Mouse (Mus musculus): Measurements from ENCODE around the gene Gart.

Gart gene

DNA sequence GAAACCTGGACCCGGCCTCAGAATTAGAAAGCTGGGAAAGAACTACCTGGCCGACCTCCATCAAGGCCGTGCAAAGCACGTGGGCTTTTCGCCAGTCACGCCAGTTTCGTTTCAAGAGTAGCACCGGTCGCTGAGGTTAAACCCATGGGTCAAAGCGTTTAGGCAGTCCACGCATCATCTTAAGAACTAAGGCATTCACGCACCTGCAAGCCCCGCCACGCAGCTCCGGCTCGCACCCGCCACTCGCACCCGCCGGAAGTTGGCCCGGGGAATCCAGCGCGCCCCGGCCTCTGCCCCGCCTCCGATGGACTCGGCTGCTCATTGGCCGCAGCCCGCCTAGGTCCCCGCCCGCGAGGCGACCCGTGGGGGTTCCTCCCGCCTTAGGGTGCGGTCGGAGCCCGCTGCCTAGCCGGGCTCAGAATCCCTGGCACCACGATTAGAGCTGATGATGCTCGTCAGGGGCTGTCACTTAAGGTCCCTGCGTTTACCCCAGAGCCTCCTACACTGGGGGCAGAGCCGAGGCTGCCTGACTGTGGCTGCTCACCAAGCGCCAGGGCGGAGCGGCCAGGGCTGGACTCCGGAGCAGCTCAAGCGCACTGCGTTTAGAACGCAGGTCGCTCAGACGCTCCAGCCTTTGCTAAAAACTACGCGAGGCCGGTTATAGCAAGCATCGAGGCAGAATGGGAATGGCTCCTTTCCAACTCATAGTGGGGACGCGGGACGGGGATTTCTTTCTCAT, at the start of gene Gart:
TSS of gene Gart (minus strand) at position 272 of the 739 bp plus-strand sequence.
- peak; percentile 96 for DNase-seq

DNA sequence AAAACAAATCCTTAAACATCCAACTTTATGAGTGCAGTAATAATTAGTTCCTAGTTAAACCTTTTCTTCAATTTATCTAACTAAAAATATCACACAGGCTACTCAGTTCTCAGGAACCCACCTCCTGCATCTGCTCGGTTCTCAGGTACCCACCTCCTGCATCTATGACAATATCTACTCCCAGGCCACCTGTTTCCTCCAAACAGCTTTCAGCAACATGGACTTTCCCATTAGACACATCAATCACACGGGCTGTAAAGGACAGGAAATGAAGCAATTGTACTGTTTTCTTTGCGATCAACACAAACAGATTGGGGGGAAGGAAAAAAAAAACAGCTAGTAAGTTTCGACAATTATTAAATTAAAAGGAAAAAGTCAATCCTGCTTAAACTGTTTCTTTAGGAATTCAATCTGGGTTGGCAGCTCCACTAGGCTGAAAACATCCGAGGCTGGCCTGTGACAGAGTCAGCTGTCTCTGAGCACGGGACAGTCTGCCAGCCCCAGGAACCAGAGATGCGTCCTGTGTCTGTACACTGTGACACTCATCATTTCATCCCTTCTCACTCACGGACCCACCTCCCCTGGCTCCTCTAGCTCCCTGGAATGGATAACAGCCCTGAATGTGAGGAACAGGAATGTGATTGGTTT, 48.5 kb upstream of the Gart start:
- no peak for DNase-seq

DNA sequence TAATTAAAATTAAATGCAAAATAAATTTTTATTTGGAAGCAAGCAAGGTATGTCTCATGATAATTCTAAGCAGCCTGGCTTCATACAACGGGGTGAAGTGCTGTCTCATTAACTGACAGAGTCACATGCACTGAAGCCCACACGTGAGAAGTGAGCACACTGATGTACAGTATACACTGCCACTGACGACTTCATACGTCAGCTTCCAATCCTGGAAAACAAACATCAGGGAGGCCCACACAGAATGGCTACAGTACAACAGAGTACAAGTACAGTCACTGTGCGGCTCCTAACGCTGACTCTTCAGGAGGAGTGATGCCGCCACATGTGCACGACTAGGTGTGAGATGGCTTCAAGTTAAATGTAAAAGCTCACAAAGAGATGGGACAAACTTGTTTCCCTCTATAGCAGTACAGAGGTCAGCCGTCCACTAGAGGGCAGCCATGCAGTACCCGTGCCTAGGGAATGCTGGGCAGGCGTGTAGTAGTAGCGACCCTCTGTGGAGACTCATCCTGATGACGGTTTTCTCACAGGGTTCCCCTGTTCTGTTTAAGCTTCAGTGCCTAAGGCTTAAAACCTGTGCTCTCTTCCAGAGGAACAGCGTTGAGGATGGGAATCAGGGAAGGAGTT, 47.8 kb upstream of the Gart start:
- DNase-seq, result peak; percentile 87

DNA sequence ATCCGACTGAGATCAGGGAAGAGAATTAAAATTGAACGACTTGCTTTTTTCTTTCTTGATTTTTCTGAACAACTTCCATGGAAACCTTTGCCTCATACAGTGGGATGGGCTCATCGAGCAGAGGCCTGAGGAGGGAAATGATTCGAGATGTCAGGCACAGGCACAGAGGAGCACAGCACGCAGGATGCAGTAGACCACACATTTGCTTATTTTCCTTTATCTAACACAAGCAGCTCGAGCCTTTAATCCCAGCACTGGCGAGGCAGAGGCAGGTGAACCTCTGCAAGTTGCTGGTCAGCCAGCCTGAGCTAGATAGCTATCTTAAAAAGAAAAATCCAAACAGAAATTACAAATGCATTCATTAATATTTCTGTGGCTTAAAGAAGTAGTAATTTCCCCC, 43.0 kb upstream of the Gart start:
- no peak for DNase-seq

DNA sequence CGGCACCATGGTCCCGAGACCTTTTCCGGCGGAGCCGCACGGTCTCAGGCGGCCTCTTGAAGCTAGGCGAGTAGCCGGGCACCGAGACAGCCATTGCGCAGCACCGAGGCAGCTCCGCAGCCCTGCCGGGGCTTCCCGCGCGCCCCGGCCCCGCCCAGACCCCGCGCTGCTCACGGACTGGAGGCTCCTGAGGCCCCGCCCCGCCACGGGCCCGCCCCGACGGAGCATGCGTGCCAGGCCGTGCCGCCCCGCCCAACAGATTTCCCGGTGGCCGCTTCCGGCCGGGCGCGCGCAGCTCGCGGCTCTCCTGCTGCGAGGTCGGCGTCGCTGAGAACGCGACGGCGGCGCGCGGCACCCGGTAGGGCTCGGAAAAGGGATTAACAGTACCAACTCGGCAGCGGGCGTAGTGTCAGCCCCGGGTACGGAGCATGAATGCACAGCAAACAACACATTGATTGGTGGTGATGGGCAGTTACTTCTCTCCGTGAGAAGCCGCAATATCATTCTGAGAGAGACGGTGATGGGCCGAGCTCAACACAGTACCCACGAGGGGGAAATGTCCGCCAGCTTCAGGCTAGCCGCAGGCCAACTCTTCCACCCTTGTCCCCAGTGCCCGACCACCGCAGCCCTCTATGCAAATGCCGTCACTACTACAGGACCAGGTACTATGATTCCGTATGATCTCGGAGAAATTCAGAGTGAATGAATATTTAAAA, 42.0 kb upstream of the Gart start, which contains the start of gene Donson:
TSS of gene Donson (minus strand) at position 152 of the 716 bp plus-strand sequence.
- peak; percentile 96 for DNase-seq

DNA sequence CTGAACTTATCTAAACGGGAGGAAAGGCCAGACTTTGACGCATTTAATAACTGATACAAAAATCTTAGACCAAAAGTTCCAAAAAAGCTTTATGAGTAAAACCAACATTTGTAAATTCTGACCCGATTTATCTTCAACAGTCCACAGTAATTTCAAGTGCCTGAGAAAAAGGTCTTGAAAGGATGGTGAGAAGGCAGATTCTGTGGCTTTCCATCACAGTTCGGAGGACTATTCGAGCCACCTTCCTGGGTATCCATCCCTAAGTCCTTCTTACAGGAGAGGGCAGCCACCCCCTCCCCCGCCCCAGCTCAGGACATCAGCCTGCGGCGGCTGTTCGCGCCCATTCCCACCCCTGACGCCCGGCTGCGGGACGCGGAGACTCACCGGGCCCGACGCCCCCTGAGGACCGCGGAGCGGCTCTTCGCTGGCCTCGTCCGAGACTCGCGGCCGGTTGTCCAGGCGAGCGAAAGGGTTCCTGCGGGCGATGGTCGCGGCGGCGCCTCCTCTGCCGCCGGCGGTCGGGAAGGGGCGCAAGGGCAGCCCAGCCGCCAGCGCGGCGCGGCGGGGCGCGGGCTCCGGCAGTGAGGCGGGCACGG, 41.4 kb upstream of the Gart start:
- DNase-seq, result no peak

DNA sequence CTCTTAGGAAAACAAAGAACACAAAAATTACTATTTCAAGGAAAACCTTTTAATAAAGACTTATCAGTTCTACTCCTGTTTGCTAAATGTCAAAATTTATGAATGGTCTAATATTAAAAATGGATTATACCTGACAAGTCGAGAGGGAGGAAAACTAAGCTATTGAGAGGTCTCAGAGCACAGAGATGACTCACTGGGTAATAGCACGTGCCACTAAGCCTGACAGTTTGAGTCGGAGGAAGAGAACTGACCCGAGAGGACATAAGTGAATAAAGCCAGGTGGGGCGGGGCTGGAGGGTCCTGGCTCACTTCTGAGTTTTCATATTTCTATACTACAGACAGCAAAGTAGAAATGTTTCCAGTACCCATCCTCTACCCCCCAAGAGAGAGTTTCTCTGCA, 39.6 kb upstream of the Gart start:
- DNase-seq, result no peak

DNA sequence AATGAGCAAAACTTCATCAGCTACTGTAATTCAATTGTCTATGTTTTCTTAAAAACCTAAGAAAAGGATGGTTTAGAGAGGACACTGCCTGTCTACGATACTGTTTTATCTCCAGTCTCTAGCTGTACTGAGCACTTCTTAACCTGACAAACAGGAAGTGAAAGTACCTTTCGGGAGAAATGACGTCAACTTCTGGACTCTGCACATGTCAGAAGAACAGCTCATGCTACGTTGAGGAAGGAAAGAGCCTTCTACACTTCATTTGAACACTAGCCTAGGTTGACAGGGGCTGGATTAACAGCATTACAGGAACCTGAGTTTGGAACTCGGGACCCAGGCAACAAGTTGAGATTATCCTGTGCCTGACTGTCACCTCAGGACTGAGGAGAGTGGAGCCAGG, 38.8 kb upstream of the Gart start:
- peak; percentile 40 for DNase-seq

DNA sequence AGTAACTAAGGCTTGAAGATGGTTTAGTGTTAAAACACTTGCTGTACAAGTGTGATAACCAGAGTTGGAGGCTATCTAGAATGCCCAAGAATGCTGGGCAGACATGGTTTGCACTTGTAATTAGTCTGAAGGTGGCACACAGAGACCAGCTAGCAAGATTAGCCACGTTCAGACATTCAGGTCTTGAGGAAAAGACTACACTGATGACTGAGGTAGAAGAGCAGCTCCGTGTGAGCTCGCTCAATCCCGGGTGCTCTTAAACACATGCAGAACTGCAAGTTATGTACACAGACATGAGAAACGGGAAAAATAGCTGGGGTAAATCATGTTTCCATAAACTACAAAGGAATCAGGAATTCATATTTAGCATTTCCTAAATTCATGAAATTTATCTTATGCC, 33.9 kb upstream of the Gart start:
- DNase-seq, result no peak

DNA sequence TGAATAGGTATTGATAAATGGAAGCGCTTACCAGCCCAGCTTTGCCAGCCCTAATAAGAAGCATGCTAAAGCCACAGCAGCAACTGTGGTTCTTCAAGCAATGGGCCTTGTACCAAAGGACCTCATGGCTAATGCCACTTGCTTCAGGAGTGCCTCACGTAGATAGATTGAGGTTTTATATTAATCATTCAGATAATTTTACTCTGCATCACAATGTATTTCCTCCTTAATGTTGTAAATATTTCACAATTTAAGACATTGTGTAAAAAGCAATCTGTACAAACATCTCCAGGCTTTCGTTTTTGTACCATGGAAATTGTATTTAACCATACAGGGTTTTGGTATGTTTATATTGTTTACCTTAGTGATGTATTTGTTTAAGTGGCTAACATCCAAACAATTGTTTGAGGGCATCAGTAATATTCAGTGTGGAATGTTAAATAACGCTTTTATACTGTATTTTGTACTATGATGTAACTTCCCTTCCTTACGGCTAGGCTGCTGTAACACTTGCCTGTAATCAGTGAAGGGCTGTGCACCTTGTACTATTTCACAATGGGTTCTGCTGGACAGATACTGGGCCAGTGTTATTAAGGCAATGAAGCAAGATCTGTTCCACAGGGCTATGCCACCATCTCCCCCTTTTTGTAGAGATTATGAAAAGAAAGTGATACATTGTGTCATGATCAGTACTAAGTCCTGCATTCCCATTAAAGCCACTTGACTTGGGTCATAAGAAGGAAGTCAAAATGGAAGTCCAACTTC, 31.6 kb upstream of the Gart start:
- DNase-seq, result peak; percentile 16

DNA sequence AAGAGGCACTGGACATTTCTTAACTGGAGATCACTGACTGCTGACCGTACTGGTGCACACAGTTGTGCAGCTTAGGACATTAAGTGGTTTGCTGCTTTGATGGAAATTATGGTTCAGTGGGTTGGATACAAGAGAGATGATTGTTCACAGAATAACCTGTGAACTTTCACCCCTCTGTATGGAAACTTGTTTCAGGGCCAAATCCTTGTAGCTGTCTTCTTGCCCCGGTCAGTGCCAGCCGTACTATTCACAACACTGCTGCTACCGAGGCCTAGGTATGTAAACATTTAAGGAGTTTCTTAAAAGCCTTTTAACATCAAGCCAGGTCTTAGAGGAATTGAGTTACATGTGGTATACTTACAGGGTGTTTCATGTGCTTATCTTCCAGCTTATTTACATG, 27.7 kb upstream of the Gart start:
- DNase-seq, result no peak

DNA sequence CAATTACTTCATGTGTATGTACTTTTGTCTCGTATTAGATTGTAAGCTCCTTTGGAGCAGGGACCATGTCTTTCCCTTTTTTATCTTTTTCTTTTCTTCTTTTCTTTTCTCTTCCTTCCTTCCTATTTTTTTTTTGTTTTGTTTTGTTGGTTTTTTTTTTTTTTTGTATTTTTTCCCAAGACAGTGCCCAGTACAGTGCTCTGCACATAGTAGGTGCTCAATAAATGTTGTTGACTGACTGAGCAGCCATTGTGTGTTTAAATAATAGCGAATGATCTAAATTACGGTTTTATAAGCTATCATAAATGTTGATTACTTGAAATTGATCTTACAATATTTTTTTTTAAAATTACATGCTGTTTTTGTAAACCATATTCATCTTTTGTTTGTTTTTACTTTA, 17.0 kb upstream of the Gart start:
- no peak for DNase-seq

DNA sequence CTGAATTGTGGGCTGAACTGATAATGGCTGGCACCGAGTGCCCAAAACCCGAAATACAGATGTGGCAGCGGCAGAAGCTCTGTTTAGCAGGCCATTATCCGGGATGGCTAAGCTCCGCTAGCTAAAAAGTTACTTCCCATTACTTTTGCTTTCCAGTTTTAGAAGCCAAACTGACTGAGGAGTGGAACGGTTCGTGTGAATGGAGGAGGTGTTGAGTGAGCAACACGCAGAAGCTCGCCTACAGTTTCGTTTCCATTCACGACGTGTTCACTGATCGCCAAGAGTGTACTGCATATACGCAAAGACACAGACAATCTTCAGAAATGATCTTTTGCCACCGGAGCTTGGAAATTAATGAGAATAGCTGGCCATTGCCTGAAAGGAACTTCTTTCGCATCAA, 15.6 kb upstream of the Gart start:
- DNase-seq, result no peak

DNA sequence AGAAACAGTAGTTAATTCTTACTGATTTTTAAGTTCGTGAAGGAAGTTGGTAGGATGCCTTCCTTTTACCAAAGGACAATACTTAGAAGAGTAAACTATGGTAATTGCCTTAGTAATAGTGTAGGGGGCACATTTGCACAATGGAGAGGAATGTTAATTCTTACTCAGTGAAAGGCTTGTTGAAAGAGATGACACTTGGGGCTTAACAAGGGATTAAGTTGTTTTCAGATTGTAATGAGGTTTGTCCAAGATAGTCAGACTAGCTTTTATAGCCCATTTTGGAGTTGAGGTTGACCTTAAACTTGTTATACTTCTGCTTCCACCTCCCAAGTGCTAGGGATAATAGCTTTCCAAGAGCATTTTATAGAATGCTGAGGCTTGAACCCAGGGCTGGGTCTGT, 14.6 kb upstream of the Gart start:
- no peak for DNase-seq

DNA sequence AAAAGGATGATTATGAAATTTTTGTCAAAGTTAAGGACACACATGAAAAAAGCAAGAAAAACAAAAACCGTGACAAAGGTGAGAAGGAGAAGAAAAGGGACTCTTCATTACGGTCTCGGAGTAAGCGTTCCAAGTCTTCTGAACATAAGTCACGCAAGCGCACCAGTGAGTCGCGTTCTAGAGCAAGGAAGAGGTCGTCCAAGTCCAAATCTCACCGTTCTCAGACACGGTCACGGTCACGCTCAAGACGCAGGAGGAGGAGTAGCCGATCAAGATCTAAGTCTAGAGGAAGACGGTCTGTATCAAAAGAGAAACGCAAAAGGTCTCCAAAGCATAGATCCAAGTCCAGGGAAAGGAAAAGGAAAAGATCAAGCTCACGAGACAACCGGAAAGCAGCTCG, 13.0 kb upstream of the Gart start:
- no peak for DNase-seq

DNA sequence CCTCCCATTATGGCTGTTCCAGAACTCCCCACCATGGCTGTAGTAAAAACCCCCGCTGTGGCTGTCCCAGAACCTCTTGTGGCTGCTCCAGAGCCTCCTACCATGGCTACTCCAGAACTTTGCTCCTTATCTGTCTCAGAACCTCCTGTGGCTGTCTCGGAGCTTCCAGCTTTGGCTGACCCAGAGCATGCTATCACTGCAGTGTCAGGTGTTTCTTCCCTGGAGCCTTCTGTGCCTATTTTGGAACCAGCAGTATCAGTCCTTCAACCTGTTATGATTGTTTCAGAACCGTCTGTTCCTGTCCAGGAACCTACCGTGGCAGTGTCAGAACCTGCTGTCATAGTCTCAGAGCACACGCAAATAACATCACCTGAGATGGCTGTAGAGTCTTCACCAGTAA, 11.7 kb upstream of the Gart start:
- DNase-seq, result no peak

DNA sequence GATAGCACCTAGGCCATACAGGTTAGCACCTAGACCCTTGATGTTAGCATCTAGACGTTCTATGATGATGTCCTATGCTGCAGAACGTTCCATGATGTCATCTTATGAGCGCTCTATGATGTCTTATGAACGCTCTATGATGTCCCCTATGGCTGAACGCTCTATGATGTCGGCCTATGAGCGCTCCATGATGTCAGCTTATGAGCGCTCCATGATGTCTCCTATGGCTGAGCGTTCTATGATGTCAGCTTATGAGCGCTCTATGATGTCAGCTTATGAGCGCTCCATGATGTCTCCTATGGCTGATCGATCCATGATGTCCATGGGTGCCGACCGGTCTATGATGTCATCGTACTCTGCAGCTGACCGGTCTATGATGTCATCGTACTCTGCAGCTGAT, 10.5 kb upstream of the Gart start:
- DNase-seq, result no peak

DNA sequence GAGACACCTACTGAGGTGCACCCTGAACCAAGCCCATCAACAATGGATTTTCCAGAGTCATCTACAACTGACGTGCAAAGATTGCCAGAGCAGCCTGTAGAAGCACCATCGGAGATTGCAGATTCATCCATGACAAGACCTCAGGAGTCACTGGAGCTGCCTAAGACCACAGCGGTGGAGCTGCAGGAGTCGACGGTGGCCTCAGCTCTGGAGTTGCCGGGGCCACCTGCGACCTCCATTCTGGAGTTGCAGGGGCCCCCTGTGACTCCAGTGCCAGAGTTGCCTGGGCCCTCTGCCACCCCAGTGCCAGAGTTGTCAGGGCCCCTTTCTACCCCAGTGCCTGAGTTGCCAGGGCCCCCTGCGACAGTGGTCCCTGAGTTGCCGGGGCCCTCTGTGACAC, 8.5 kb upstream of the Gart start:
- no peak for DNase-seq

DNA sequence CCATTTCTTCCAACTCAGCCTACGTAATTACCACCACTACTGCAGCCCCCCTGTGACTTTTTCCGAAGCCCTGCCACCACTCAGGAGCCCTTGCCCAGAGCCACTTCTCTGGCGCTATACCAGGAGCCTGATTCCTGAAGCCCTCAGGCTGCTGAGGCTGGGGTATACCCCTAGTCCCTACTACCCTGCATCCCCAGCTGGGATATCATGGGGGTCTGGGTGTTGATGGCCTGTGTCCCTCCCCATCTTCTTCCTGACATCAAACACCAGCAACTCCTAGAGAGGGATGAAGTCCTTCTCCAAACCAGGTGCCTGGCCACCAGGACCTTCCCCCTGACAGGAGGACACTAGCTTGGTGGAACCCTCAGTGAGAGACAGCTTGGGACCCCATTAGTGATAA, 5.4 kb upstream of the Gart start:
- no peak for DNase-seq

DNA sequence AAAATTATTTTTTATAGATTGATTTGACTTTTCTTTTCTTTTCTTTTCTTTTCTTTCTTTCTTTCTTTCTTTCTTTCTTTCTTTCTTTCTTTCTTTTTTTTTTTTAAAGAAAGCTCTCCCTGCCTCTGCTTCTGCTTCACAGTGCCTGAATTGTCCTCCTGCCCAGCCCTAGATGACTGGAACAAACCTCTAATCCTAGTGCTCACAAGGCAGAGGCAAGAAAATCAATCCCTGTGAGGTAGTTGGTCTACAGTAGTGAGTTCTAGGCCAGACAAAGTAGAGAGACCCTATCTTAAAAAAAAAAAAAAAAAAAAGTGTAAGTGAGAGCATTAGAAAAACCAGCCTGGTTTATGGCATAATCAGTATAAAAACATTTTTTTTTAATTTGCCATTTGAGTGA, 3.0 kb upstream of the Gart start:
- no peak for DNase-seq

DNA sequence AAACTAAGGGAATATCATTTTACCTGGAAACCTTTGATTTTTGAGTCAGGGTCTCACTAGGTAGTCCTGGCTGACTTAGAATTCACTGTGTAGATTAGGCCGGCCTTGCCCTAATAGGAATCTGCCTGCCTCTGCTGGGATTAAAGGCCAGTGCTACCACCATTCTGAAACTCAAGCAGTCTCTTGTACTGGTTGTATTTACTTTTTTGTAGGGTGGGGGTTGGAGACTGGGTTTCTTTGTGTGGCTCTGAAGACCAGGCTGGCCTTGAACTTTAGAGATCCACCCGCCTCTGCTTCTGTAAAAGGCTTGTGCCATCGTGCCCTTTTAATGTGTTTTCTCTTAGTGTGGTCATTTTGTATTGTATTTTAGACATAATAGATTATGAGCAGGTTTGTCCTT, 2.5 kb upstream of the Gart start:
- no peak for DNase-seq

DNA sequence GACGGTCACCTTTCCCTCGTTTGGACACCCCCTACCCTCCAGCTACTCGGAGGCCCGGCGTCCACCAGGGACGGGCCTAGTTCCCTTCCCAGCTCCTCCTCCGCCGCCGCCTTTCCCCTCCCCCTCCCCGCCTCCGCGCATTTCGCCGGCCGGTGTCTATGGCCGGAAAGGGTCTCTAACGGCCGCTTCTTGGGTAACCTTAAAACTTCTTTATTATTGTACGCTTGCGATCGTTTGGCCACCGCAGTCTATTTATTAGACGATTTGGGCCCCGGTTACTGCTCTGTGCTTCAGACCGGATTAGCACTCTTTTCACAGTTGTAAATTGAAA, 1.4 kb upstream of the Gart start:
- peak; percentile 84 for DNase-seq
